Mouse (Mus musculus) CH12.LX (cell line): ENCODE data around the gene Zfp981.

Experiments used
- CTCF ChIP-seq, 2 experiments: IDR thresholded peaks in 1 of 2; conservative IDR thresholded peaks in 1 of 2; 2 replicates each; pipeline ENCODE4 v1.5.1; 2011 to 2012; ENCODE audit warnings: low read depth in 2 of 2, low read length in 2 of 2, improper control_type of control experiment in 1 of 2, inconsistent platforms in 1 of 2, mild to moderate bottlenecking in 1 of 2, moderate library complexity in 1 of 2
- E2F4 ChIP-seq: IDR thresholded peaks from 2 replicates; pipeline ENCODE4 v1.6.1; 2011; ENCODE audit warnings: low read depth, low read length, improper control_type of control experiment; ENCODE audit not compliant: insufficient replicate concordance
- ELF1 ChIP-seq: IDR thresholded peaks from 2 replicates; pipeline ENCODE4 v1.6.1; 2014; ENCODE audit warnings: low read depth, mild to moderate bottlenecking, inconsistent platforms, low read length, improper control_type of control experiment
- EP300 ChIP-seq: IDR thresholded peaks from 2 replicates; pipeline ENCODE4 v1.6.1; 2011; ENCODE audit warnings: low read length, improper control_type of control experiment
- ETS1 ChIP-seq: conservative IDR thresholded peaks from 2 replicates; pipeline ENCODE4 v1.6.1; 2012; ENCODE audit warnings: low read depth, mild to moderate bottlenecking, inconsistent platforms, low read length, improper control_type of control experiment, moderate library complexity
- JUN ChIP-seq: IDR thresholded peaks from 2 replicates; pipeline ENCODE4 v1.6.1; 2011; ENCODE audit warnings: low read depth, mild to moderate bottlenecking, low read length, improper control_type of control experiment, moderate library complexity; ENCODE audit not compliant: insufficient read depth
- NELFE ChIP-seq: IDR thresholded peaks from 2 replicates; pipeline ENCODE4 v1.6.1; 2011; ENCODE audit warnings: low read depth, low read length, improper control_type of control experiment
- NRF1 ChIP-seq: IDR thresholded peaks from 2 replicates; pipeline ENCODE4 v1.6.1; 2014; ENCODE audit warnings: low read depth, mild to moderate bottlenecking, inconsistent platforms, low read length, improper control_type of control experiment, moderate library complexity
- POLR2A ChIP-seq: IDR thresholded peaks from 2 replicates; pipeline ENCODE4 v1.6.1; 2011; ENCODE audit warnings: low read depth, mild to moderate bottlenecking, improper control_type of control experiment, low read length
- RCOR1 ChIP-seq: conservative IDR thresholded peaks from 2 replicates; pipeline ENCODE4 v1.6.1; 2012; ENCODE audit warnings: low read depth, mild to moderate bottlenecking, inconsistent platforms, low read length, improper control_type of control experiment
- USF2 ChIP-seq: conservative IDR thresholded peaks from 2 replicates; pipeline ENCODE4 v1.6.1; 2011; ENCODE audit warnings: low read depth, low read length, improper control_type of control experiment
- ZC3H11A ChIP-seq: IDR thresholded peaks from 2 replicates; pipeline ENCODE4 v1.6.1; 2012; ENCODE audit warnings: low read depth, mild to moderate bottlenecking, inconsistent platforms, low read length, improper control_type of control experiment
- ZNF384 ChIP-seq: IDR thresholded peaks from 2 replicates; pipeline ENCODE4 v1.6.1; 2012; ENCODE audit warnings: low read depth, low read length, improper control_type of control experiment, inconsistent platforms

DNA sequence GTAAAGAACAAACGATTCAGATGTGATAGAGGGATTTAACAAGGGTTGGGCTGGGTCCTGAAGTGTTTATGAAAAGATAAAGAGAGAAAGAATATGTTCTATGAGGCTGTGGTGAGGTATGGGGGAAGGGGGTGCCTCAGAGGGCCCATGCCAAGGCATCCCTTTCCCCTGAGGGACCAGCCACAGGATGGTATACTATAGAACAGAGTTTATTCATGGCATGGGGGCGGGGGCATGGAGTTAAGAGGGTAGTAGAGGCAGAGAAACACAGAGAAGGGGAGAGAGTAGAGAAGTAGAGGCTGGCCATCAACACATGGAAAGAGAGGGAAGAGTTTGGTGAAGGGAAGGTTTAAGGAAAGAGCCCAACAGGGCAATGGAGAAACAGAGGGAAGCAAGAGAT lies 46.9 kb upstream of the Zfp981 start:
- TF ChIP-seq POLR2A (no peak), CTCF (conservative IDR thresholded peaks at IDR 0.05 in 1 of 2, IDR thresholded peaks at IDR 0.05 in 1 of 2; ENCODE audit: low read depth in 2 of 2, low read length in 2 of 2) (no peak), USF2 (no peak), EP300 (no peak), RCOR1 (no peak), NRF1 (no peak), ELF1 (no peak), ZC3H11A (no peak), E2F4 (no peak), ZNF384 (no peak), NELFE (no peak), ETS1 (no peak), JUN (no peak)
